Mouse (Mus musculus) forebrain, embryonic 13.5 days (tissue): ENCODE measurements around the gene Olfr406. TPM values are rescaled to one million over a fixed set of nuclear protein-coding genes. Genes with fewer than 3 reads are reported as not detected.

Experiments used
- ATAC-seq: fragments of 200-750 bp; cut with Nextera tagmentation; 2 replicates; pipeline ENCODE4 v1.8.0; 2017
- H3K27ac ChIP-seq: fragments of 300-500 bp; sonication (generic); 2 replicates; pipeline ENCODE4 v1.5.1; 2015; ENCODE audit warnings: inconsistent platforms, mild to moderate bottlenecking, moderate library complexity
- H3K27me3 ChIP-seq: fragments of 300-500 bp; sonication (generic); 2 replicates; pipeline ENCODE4 v1.6.1; 2015; ENCODE audit warnings: mild to moderate bottlenecking, inconsistent platforms
- H3K36me3 ChIP-seq: fragments of 300-500 bp; sonication (generic); 2 replicates; pipeline ENCODE4 v1.6.1; 2015; ENCODE audit warnings: mild to moderate bottlenecking, inconsistent platforms; ENCODE audit not compliant: poor library complexity, severe bottlenecking
- H3K4me1 ChIP-seq: fragments of 300-500 bp; sonication (generic); 2 replicates; pipeline ENCODE4 v1.6.1; 2015; ENCODE audit warnings: inconsistent platforms
- H3K4me2 ChIP-seq: fragments of 300-500 bp; sonication (generic); 2 replicates; pipeline ENCODE4 v1.6.1; 2015; ENCODE audit warnings: inconsistent platforms, mild to moderate bottlenecking, moderate library complexity
- H3K4me3 ChIP-seq: fragments of 300-500 bp; sonication (generic); 2 replicates; pipeline ENCODE4 v1.5.1; 2015; ENCODE audit warnings: mild to moderate bottlenecking, inconsistent platforms
- H3K9ac ChIP-seq: fragments of 300-500 bp; sonication (generic); 2 replicates; pipeline ENCODE4 v1.6.1; 2015; ENCODE audit warnings: mild to moderate bottlenecking, inconsistent platforms
- H3K9me3 ChIP-seq: fragments of 300-500 bp; sonication (generic); replicated peaks from 2 replicates; pipeline ENCODE4 v1.6.1; 2016; ENCODE audit warnings: inconsistent platforms
- WGBS: fragments of 180-500 bp; shearing (Covaris S2); methylation state at CpG from one replicate; pipeline ENCODE4 v1.1.7; 2015; 5-methylcytosine and 5-hydroxymethylcytosine counted together
- polyA plus RNA-seq: library from polyadenylated mRNA; unstranded; fragments of >200 nt; fragmentation: Nextera tagmentation; extraction: Ambion mirVana; gene quantifications from 2 replicates; pipeline ENCODE4 v1.2.1, GENCODE M21; 2015

Olfr406 gene
- polyA plus RNA-seq: not detected in 2 replicates

DNA sequence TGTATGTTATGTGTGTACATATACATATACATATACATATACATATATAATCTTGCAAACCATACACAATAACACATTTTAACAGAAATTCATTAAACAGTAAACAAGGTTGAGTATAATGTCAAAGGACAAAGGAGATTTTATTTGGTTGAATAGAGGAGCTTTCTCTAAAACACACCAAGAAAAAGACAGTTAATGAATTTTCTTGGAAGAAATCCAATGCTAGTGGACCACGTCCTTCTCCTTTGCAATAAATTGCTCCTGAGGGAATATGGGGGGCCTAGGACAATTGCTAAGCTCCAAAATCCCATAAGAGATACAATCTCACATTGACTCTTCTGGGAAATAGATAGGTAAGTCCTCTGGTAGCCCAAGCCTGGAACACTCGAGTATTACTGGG is at the start of gene Olfr406:
TSS of gene Olfr406 (plus strand) at position 301 of the 400 bp plus-strand sequence.
- no peak within 1 kb of the TSS for H3K4me3 ChIP-seq
- H3K9ac ChIP-seq: no peak within 1 kb of the TSS
- no peaks in the 10 kb centered on the region for H3K36me3 ChIP-seq
- ATAC-seq: no peak
- 54% methylated on average over 2 of the region's 2 CpGs for WGBS
- no peak within 1 kb of the TSS for H3K4me2 ChIP-seq
- no peaks in the 10 kb centered on the region for H3K27me3 ChIP-seq
- no peaks in the 10 kb centered on the region for H3K4me1 ChIP-seq
- peaks cover 11% of the 10 kb centered on the region for H3K9me3 ChIP-seq
- no peak within 1 kb of the TSS for H3K27ac ChIP-seq

DNA sequence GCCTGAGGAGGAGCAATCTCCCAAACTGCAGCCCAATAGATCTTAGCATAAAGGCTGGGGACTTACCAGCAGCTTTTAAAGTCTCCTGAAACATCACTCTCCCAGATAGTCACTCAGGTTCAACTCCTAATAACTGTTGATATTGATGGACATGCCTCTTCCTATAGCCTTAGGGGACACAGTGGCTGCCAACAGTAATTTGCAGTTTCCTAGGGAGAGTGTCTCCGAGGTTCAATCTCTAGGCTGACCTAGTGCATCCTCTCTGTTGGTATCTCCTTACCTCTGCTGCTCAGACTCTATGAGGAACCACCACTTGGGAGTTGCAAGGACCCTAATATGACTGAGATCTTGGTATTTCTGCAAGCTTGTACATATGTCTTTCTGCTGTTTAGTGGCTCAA is 48.3 kb upstream of the Olfr406 start, which contains the start of gene Olfr43:
TSS of gene Olfr43 (minus strand) at position 101 of the 400 bp plus-strand sequence.
- Histone ChIP-seq H3K27ac (no peak within 1 kb of the TSS), H3K36me3 (no peaks in the 10 kb centered on the region), H3K4me3 (no peak within 1 kb of the TSS), H3K9ac (no peak within 1 kb of the TSS), H3K27me3 (no peaks in the 10 kb centered on the region), H3K4me2 (no peak within 1 kb of the TSS), H3K9me3 (peaks cover 33% of the 10 kb centered on the region), H3K4me1 (no peaks in the 10 kb centered on the region)
- ATAC-seq: no peak
- 58% methylated on average over 1 of the region's 1 CpGs for WGBS

DNA sequence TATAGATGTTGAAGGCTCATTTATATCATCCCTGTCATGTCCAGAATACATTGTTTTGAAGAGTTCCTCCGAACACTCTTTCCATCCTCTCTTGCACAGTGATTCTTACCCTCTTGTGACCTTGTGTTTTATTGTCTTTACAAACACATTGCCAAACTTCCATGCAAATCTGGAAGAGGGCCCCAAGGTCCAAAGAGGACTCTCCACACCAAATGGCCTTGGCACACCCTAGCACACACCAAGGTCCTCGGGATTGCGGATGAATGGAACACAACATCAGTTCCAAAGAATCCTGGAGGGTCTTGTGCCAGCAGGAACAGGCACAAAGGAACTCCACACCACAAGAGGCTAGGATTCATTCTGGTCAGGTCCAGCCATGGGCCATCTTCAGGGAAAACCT is 18.4 kb upstream of the Olfr406 start:
- ATAC-seq: no peak

DNA sequence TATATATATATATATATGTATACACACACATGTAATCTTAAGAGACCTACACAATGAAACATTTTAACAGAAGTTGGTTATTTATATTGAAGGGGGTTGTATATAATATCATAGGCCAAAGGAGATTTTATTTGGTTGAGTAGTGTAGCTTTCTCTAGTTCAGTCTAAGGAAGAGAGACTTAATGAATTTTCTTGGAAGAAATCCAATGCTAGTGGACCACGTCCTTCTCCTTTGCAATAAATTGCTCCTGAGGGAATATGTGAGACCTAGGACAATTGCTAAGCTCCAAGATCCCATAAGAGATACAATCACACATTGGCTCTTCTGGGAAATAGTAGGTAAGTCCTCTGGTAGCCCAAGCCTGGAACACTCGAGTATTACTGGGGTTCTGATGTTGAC is 23.8 kb downstream of the Olfr406 start, which contains the start of gene Olfr59:
TSS of gene Olfr59 (plus strand) at position 301 of the 400 bp plus-strand sequence.
- Histone ChIP-seq H3K4me3 (no peak within 1 kb of the TSS), H3K4me2 (no peak within 1 kb of the TSS), H3K9ac (no peak within 1 kb of the TSS), H3K27ac (no peak within 1 kb of the TSS), H3K36me3 (no peaks in the 10 kb centered on the region), H3K27me3 (no peaks in the 10 kb centered on the region), H3K9me3 (peaks cover 9% of the 10 kb centered on the region), H3K4me1 (no peaks in the 10 kb centered on the region)
- 62% methylated on average over 2 of the region's 2 CpGs for WGBS
- ATAC-seq: no peak

More for the DNA sequence above, 18.4 kb upstream of the Olfr406 start:
- Histone ChIP-seq H3K4me3 (no peak overlapping the region), H3K9ac (no peak overlapping the region), H3K27ac (no peak overlapping the region), H3K9me3 (peaks cover 31% of the 10 kb centered on the region), H3K4me2 (no peak overlapping the region), H3K4me1 (no peaks in the 10 kb centered on the region), H3K27me3 (no peaks in the 10 kb centered on the region), H3K36me3 (no peaks in the 10 kb centered on the region)
- 84% methylated on average over 3 of the region's 3 CpGs for WGBS

DNA sequence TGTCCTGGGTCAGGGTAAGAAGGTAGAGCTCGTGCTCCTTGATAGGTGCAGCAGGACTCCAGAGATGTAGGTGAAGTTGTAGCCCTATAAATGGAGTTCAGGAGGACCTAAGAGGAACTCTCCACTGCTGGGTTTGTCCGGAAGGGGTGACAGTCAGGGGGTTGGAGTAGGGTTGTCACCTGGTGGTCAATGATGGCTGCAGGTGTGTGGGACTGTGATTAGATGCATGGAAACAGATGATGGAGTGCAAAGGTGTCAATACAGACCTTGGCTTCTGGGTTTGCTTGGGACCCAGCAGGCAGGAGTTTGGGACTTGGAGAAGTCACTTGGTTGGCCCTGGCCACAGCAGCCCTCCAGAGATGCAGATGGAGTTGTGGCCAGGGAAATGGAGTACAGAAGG is 27.6 kb downstream of the Olfr406 start:
- Histone ChIP-seq H3K27me3 (no peaks in the 10 kb centered on the region), H3K4me3 (no peak overlapping the region), H3K4me1 (no peaks in the 10 kb centered on the region), H3K36me3 (no peaks in the 10 kb centered on the region), H3K9me3 (peaks cover 4% of the 10 kb centered on the region; the same call in 1 of the 2 replicates), H3K27ac (no peak overlapping the region), H3K9ac (no peak overlapping the region), H3K4me2 (no peak overlapping the region)
- ATAC-seq: no peak
- WGBS: 69% methylated on average over 2 of the region's 2 CpGs

Other genes starting within 250 kb of the Olfr406 start
- gene Olfr139, start 203.3 kb upstream of the Olfr406 start, polyA plus RNA-seq: not detected in 2 replicates
- gene Olfr399, start 203.2 kb upstream of the Olfr406 start, polyA plus RNA-seq: not detected in 2 replicates
- not detected in 2 replicates for gene Zfp616, start 189.9 kb upstream of the Olfr406 start, polyA plus RNA-seq
- not detected in 2 replicates for gene Olfr401, start 146.1 kb upstream of the Olfr406 start, polyA plus RNA-seq
- not detected in 2 replicates for gene Olfr402, start 106.3 kb upstream of the Olfr406 start, polyA plus RNA-seq
- not detected in 2 replicates for gene Olfr403, start 73.6 kb upstream of the Olfr406 start, polyA plus RNA-seq
- not detected in 2 replicates for gene Olfr43, start 48.4 kb upstream of the Olfr406 start, polyA plus RNA-seq
- not detected in 2 replicates for gene Olfr59, start 23.9 kb downstream of the Olfr406 start, polyA plus RNA-seq
- gene Olfr410, start 78.2 kb downstream of the Olfr406 start, polyA plus RNA-seq: not detected in 2 replicates
- gene Olfr411, start 92.8 kb downstream of the Olfr406 start, polyA plus RNA-seq: not detected in 2 replicates
- not detected in 2 replicates for gene Olfr412, start 102.3 kb downstream of the Olfr406 start, polyA plus RNA-seq